Mouse (Mus musculus): ENCODE measurements around the gene Jtb. TPM values are rescaled to one million over a fixed set of nuclear protein-coding genes. Genes with fewer than 3 reads are reported as not detected.

The Jtb gene
- polyA plus RNA-seq, 1 experiment from 2014 or later: 154 TPM

- H3K4me2 ChIP-seq (replicated peaks; ENCODE audit: low read depth, low read length): no peak overlapping the region
- DNase-seq (ENCODE audit: low spot score) (no peak), ATAC-seq (no peak)
- no peak overlapping the region for H3K9ac ChIP-seq (replicated peaks; ENCODE audit: low read depth)
- H3K27ac ChIP-seq (ENCODE audit: low read length): no peak overlapping the region
- H3K36me3 ChIP-seq (ENCODE audit: insufficient read depth, low read length): no peaks in the 10 kb centered on the region
- peaks cover 11% of the 10 kb centered on the region; the same call in 1 of the 2 replicates for H3K4me1 ChIP-seq (ENCODE audit: insufficient read depth, low read depth, low read length)
- no peaks in the 10 kb centered on the region for H3K9me3 ChIP-seq (ENCODE audit: low read length)
- no peak for TF ChIP-seq CTCF (IDR thresholded peaks at IDR 0.05)
- 84% methylated on average over 10 of the region's 10 CpGs for WGBS
- no peak overlapping the region for H3K4me3 ChIP-seq (ENCODE audit: low read depth, low read length)
- H3K27me3 ChIP-seq (replicated peaks; ENCODE audit: insufficient read depth, low read length): no peaks in the 10 kb centered on the region
These were observed 10.4 kb downstream of the Jtb start for GRCm38 (mm10) chr3:90241669-90242358.

GRCm38 (mm10) chr3:90242984-90243775 is 11.8 kb downstream of the Jtb start, which contains the start of gene Creb3l4:
TSS of gene Creb3l4 (minus strand) at chr3:90243512.
- WGBS: 10% methylated on average over 19 of the region's 19 CpGs
- TF ChIP-seq EP300 (IDR thresholded peaks at IDR 0.05) (0 out of 2 replicates have a peak, but pooled peaks have one; percentile 30), CTCF (IDR thresholded peaks at IDR 0.05) (no peak)
- H3K4me1 ChIP-seq (ENCODE audit: insufficient read depth, low read depth, low read length): peaks cover 11% of the 10 kb centered on the region; the same call in 1 of the 2 replicates
- no peaks in the 10 kb centered on the region for H3K36me3 ChIP-seq (ENCODE audit: insufficient read depth, low read length)
- H3K27me3 ChIP-seq (replicated peaks; ENCODE audit: insufficient read depth, low read length): no peaks in the 10 kb centered on the region
- peak within 1 kb of the TSS; percentile 32; the same call in 1 of the 2 replicates for H3K9ac ChIP-seq (replicated peaks; ENCODE audit: low read depth)
- peak within 1 kb of the TSS; percentile 38; the same call in 1 of the 2 replicates for H3K27ac ChIP-seq (ENCODE audit: low read length)
- H3K9me3 ChIP-seq (ENCODE audit: low read length): no peaks in the 10 kb centered on the region
- DNase-seq (ENCODE audit: low spot score) (peak; percentile 81), ATAC-seq (peak; percentile 64)
- H3K4me3 ChIP-seq (ENCODE audit: low read depth, low read length): peak within 1 kb of the TSS; percentile 34
- H3K4me2 ChIP-seq (replicated peaks; ENCODE audit: low read depth, low read length): peak within 1 kb of the TSS; percentile 65

- no peak overlapping the region for H3K27ac ChIP-seq (ENCODE audit: low read length)
- H3K27me3 ChIP-seq (replicated peaks; ENCODE audit: insufficient read depth, low read length): no peaks in the 10 kb centered on the region
- TF ChIP-seq EP300 (IDR thresholded peaks at IDR 0.05) (no peak), CTCF (IDR thresholded peaks at IDR 0.05) (no peak)
- H3K36me3 ChIP-seq (ENCODE audit: insufficient read depth, low read length): no peaks in the 10 kb centered on the region
- H3K4me3 ChIP-seq (ENCODE audit: low read depth, low read length): no peak overlapping the region
- WGBS: 52% methylated on average over 2 of the region's 2 CpGs
- H3K4me1 ChIP-seq (ENCODE audit: insufficient read depth, low read depth, low read length): peaks cover 13% of the 10 kb centered on the region; the same call in 1 of the 2 replicates
- H3K9ac ChIP-seq (replicated peaks; ENCODE audit: low read depth): no peak overlapping the region
- H3K4me2 ChIP-seq (replicated peaks; ENCODE audit: low read depth, low read length): no peak overlapping the region
- DNase-seq (ENCODE audit: low spot score) (peak; percentile 8), ATAC-seq (no peak)
- no peaks in the 10 kb centered on the region for H3K9me3 ChIP-seq (ENCODE audit: low read length)
These were observed 14.0 kb downstream of the Jtb start for GRCm38 (mm10) chr3:90245406-90245805.

GRCm38 (mm10) chr3:90247630-90247959 is 16.2 kb downstream of the Jtb start:
- Histone ChIP-seq H3K4me2 (replicated peaks; ENCODE audit: low read depth, low read length) (peak overlapping the region; percentile 79), H3K9ac (replicated peaks; ENCODE audit: low read depth) (peak overlapping the region; percentile 65), H3K4me1 (ENCODE audit: insufficient read depth, low read depth, low read length) (peaks cover 13% of the 10 kb centered on the region; the same call in 1 of the 2 replicates), H3K36me3 (ENCODE audit: insufficient read depth, low read length) (no peaks in the 10 kb centered on the region), H3K27ac (ENCODE audit: low read length) (peak overlapping the region; percentile 92), H3K27me3 (replicated peaks; ENCODE audit: insufficient read depth, low read length) (no peaks in the 10 kb centered on the region), H3K9me3 (ENCODE audit: low read length) (no peaks in the 10 kb centered on the region), H3K4me3 (ENCODE audit: low read depth, low read length) (peak overlapping the region; percentile 58)
- TF ChIP-seq CTCF (IDR thresholded peaks at IDR 0.05) (no peak), EP300 (IDR thresholded peaks at IDR 0.05) (no peak)
- 1% methylated on average over 3 of the region's 3 CpGs for WGBS
- DNase-seq (ENCODE audit: low spot score) (no peak), ATAC-seq (no peak)

GRCm38 (mm10) chr3:90247960-90248745 is 16.8 kb downstream of the Jtb start, which contains the start of gene Slc39a1:
TSS of gene Slc39a1 (plus strand) at chr3:90248172.
- H3K4me1 ChIP-seq (ENCODE audit: insufficient read depth, low read depth, low read length): peaks cover 10% of the 10 kb centered on the region; the same call in 1 of the 2 replicates
- no peaks in the 10 kb centered on the region for H3K36me3 ChIP-seq (ENCODE audit: insufficient read depth, low read length)
- H3K4me2 ChIP-seq (replicated peaks; ENCODE audit: low read depth, low read length): peak within 1 kb of the TSS; percentile 79
- no peaks in the 10 kb centered on the region for H3K27me3 ChIP-seq (replicated peaks; ENCODE audit: insufficient read depth, low read length)
- DNase-seq (ENCODE audit: low spot score) (peak; percentile 99), ATAC-seq (peak; percentile 95)
- TF ChIP-seq CTCF (IDR thresholded peaks at IDR 0.05) (0 out of 2 replicates have a peak, but pooled peaks have one; percentile 6), EP300 (IDR thresholded peaks at IDR 0.05) (no peak)
- H3K9ac ChIP-seq (replicated peaks; ENCODE audit: low read depth): peak within 1 kb of the TSS; percentile 65
- H3K27ac ChIP-seq (ENCODE audit: low read length): peak within 1 kb of the TSS; percentile 92
- H3K9me3 ChIP-seq (ENCODE audit: low read length): no peaks in the 10 kb centered on the region
- H3K4me3 ChIP-seq (ENCODE audit: low read depth, low read length): peak within 1 kb of the TSS; percentile 58
- WGBS: 0% methylated on average over 41 of the region's 44 CpGs
